Mouse (Mus musculus) bone marrow, adult 2 months (tissue): Measurements from ENCODE around the gene Tmem132b.

Experiments used
- CTCF ChIP-seq: fragments of 200-500 bp; IDR thresholded peaks from 2 replicates; pipeline ENCODE4 v1.5.1; 2011; ENCODE audit warnings: low read length, control low read depth; ENCODE audit not compliant: control insufficient read depth, insufficient read depth
- POLR2A ChIP-seq: fragments of 200-500 bp; IDR thresholded peaks from 2 replicates; pipeline ENCODE4 v1.6.1; 2011; ENCODE audit warnings: low read depth, mild to moderate bottlenecking, control low read depth, low read length, borderline replicate concordance; ENCODE audit not compliant: control insufficient read depth

- no peak for TF ChIP-seq CTCF
- TF ChIP-seq POLR2A, result no peak
Observed at GRCm38 (mm10) chr5:125483712-125484611, 47.6 kb upstream of the Tmem132b start.
